In the genomic region with DNA sequence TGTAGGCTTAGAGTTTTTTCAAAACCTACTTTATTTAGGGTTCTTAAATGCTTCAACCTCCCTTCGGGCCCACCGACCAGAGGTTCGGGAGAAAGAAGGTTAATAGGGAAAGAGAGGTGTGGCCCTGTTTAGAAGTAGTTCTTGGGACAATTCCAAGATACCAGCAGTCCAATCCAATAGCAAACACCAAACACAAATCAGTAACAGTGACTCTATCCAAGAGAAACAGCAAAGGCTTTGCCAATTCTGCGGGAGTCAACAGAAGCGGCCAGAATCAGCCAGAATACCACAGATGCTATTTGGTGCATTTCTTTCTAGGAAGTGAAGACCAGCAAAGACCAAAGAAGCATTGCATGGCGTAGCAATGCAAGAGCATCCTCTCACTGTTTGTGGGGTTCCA, we compare ENCODE assay signal across 22 mouse cellular contexts.
DNase-seq lines count a peak whose midpoint lies in the region; ATAC-seq and TF ChIP-seq lines count a peak whose summit lies in the region.
"Had no signal": no experiment of that assay in that cellular context is flagged by ENCODE, and none has a peak within 500 bp of the region (broad histone marks: within the 10 kb centered on the region; RNA-seq: fewer than 3 reads in every experiment).

No protein-coding gene starts in this region.

- peaks cover 4% of the 10 kb centered on the region for H3K4me1 ChIP-seq in forebrain, embryonic 11.5 days (replicated peaks; ENCODE audit: control insufficient read depth, insufficient read depth, low read length)
- H3K4me1 ChIP-seq in forebrain, embryonic 14.5 days (ENCODE audit: control insufficient read depth, insufficient read depth, low read length), result peaks cover 12% of the 10 kb centered on the region
- H3K4me1 ChIP-seq in liver, adult 2 months (ENCODE audit: control insufficient read depth, insufficient read depth, low read length), result no peaks in the 10 kb centered on the region; the same call in 1 of the 2 replicates
- peaks cover 4% of the 10 kb centered on the region; the same call in 1 of the 2 replicates for H3K4me1 ChIP-seq in liver, postnatal 0 days (ENCODE audit: insufficient read depth)

- TF ChIP-seq CTCF in liver, adult 2 months (IDR thresholded peaks at IDR 0.05; ENCODE audit: low read depth, low read length), result no peak
- no peak for TF ChIP-seq CTCF in liver, postnatal 0 days (IDR thresholded peaks at IDR 0.05; ENCODE audit: low read depth)

- WGBS in forebrain, embryonic 11.5 days, result 98% methylated on average over 6 of the region's 6 CpGs
- 98% methylated on average over 6 of the region's 6 CpGs for WGBS in forebrain, embryonic 14.5 days
- 28% methylated on average over 6 of the region's 6 CpGs for WGBS in liver, adult 2 months
- WGBS in liver, postnatal 0 days (ENCODE audit: insufficient replicate concordance), result 87% methylated on average over 6 of the region's 6 CpGs

- no peaks in the 10 kb centered on the region for H3K9me3 ChIP-seq in forebrain, embryonic 11.5 days (ENCODE audit: control insufficient read depth, low read length)
- H3K9me3 ChIP-seq in forebrain, embryonic 14.5 days (replicated peaks; ENCODE audit: control insufficient read depth, low read length), result no peaks in the 10 kb centered on the region
- no peaks in the 10 kb centered on the region for H3K9me3 ChIP-seq in liver, postnatal 0 days (ENCODE audit: low read length)
- H3K9me3 ChIP-seq: heart, embryonic 15.5 days had no signal

- no peak overlapping the region for H3K27ac ChIP-seq in forebrain, embryonic 11.5 days (ENCODE audit: low read depth, low read length)
- H3K27ac ChIP-seq in forebrain, embryonic 14.5 days (ENCODE audit: low read depth, low read length), result no peak overlapping the region
- no peak overlapping the region for H3K27ac ChIP-seq in liver, adult 2 months (replicated peaks; ENCODE audit: insufficient read depth, low read depth, low read length)
- no peak overlapping the region for H3K27ac ChIP-seq in liver, postnatal 0 days (ENCODE audit: low read depth)
- H3K27ac ChIP-seq: forebrain, embryonic 13.5 days; hindbrain, embryonic 14.5 days; hindbrain, postnatal 0 days had no signal

- H3K79me2 ChIP-seq in liver, adult 2 months (ENCODE audit: control insufficient read depth, insufficient read depth, low read length), result no peaks in the 10 kb centered on the region

- no peak for TF ChIP-seq POLR2A in liver, adult 2 months (IDR thresholded peaks at IDR 0.05; ENCODE audit: extremely low read depth, insufficient read depth, low read length)

- H3K27me3 ChIP-seq in forebrain, embryonic 11.5 days (ENCODE audit: control insufficient read depth, insufficient read depth, low read length), result no peaks in the 10 kb centered on the region
- H3K27me3 ChIP-seq in forebrain, embryonic 14.5 days (replicated peaks; ENCODE audit: control insufficient read depth, insufficient read depth, low read length), result no peaks in the 10 kb centered on the region
- peaks cover 5% of the 10 kb centered on the region; the same call in 1 of the 2 replicates for H3K27me3 ChIP-seq in liver, adult 2 months (ENCODE audit: control insufficient read depth, insufficient read depth, low read length)
- no peaks in the 10 kb centered on the region for H3K27me3 ChIP-seq in liver, postnatal 0 days (ENCODE audit: insufficient read depth, low read length)
- H3K27me3 ChIP-seq: forebrain, embryonic 13.5 days; heart, embryonic 12.5 days; heart, embryonic 15.5 days had no signal

- ATAC-seq in forebrain, embryonic 11.5 days (replicated peaks; ENCODE audit: low FRiP score), result no peak
- ATAC-seq in forebrain, embryonic 14.5 days, result no peak
- no peak for ATAC-seq in liver, postnatal 0 days
- ATAC-seq: CD4-positive, CD25-positive, alpha-beta regulatory T cell, adult 4 months; forebrain, embryonic 13.5 days; hindbrain, postnatal 0 days; inflammation-experienced regulatory T-cells, adult 6 months; intestine, embryonic 16.5 days had no signal

- no peak overlapping the region for H3K9ac ChIP-seq in forebrain, embryonic 11.5 days (ENCODE audit: low read length)
- no peak overlapping the region for H3K9ac ChIP-seq in forebrain, embryonic 14.5 days (ENCODE audit: low read length)
- no peak overlapping the region for H3K9ac ChIP-seq in liver, adult 2 months (ENCODE audit: low read depth, low read length)
- no peak overlapping the region for H3K9ac ChIP-seq in liver, postnatal 0 days (replicated peaks)
- H3K9ac ChIP-seq: forebrain, embryonic 13.5 days; heart, embryonic 12.5 days; heart, embryonic 15.5 days; hindbrain, embryonic 14.5 days had no signal

- H3K4me3 ChIP-seq in forebrain, embryonic 11.5 days (ENCODE audit: low read depth, low read length), result no peak overlapping the region
- no peak overlapping the region for H3K4me3 ChIP-seq in forebrain, embryonic 14.5 days (ENCODE audit: low read depth, low read length)
- H3K4me3 ChIP-seq in liver, adult 2 months (ENCODE audit: insufficient read depth, low read depth, low read length), result no peak overlapping the region
- H3K4me3 ChIP-seq in liver, postnatal 0 days (ENCODE audit: low read depth, low read length), result no peak overlapping the region
- H3K4me3 ChIP-seq: forebrain, embryonic 13.5 days; heart, embryonic 12.5 days; heart, embryonic 15.5 days had no signal

- DNase-seq in forebrain, embryonic 11.5 days (ENCODE audit: low spot score), result peak; percentile 18
- no peak for DNase-seq in forebrain, embryonic 14.5 days (ENCODE audit: low spot score)
- DNase-seq in liver, adult 2 months (ENCODE audit: extremely low read depth, low read depth, low spot score), result peak; percentile 84
- DNase-seq in liver, postnatal 0 days, result no peak
- DNase-seq in adipocyte (ENCODE audit: low spot score), result peak; percentile 6
- DNase-seq in fibroblast of lung, adult 2 months (ENCODE audit: low read depth), result peak; percentile 38
- DNase-seq in adrenal gland, postnatal 10 days, result no peak
- no peak for DNase-seq in yolk sac, embryonic 10.5 days (ENCODE audit: low spot score)
- DNase-seq: adrenal gland, adult 8-10 months; cerebellum, adult 11 months; cerebellum, adult 2 months; cerebellum, adult 9-11 months; gastrocnemius, postnatal 25 days; heart, postnatal 36 days had no signal

- H3K4me2 ChIP-seq in forebrain, embryonic 11.5 days (ENCODE audit: low read depth, low read length, severe bottlenecking), result no peak overlapping the region
- no peak overlapping the region for H3K4me2 ChIP-seq in forebrain, embryonic 14.5 days (ENCODE audit: low read length)
- H3K4me2 ChIP-seq in liver, postnatal 0 days (ENCODE audit: low read depth, low read length), result no peak overlapping the region
- H3K4me2 ChIP-seq: forebrain, embryonic 13.5 days; heart, embryonic 12.5 days; heart, embryonic 15.5 days; hindbrain, embryonic 14.5 days had no signal

- TF ChIP-seq EP300 in liver, postnatal 0 days (IDR thresholded peaks at IDR 0.05; ENCODE audit: low read depth), result no peak

- no peaks in the 10 kb centered on the region for H3K36me3 ChIP-seq in forebrain, embryonic 11.5 days (ENCODE audit: control insufficient read depth, insufficient read depth, low read length)
- no peaks in the 10 kb centered on the region for H3K36me3 ChIP-seq in forebrain, embryonic 14.5 days (ENCODE audit: control insufficient read depth, insufficient read depth, low read length)
- H3K36me3 ChIP-seq in liver, adult 2 months (ENCODE audit: control insufficient read depth, insufficient read depth, low read length), result no peaks in the 10 kb centered on the region
- no peaks in the 10 kb centered on the region for H3K36me3 ChIP-seq in liver, postnatal 0 days (replicated peaks; ENCODE audit: insufficient read depth, low read length)
- H3K36me3 ChIP-seq: heart, embryonic 12.5 days; heart, embryonic 15.5 days had no signal

Comparison
In these comparisons a context has a peak if more than half of its experiments do, and no peak if none do; other contexts are left out.
1. DNase-seq: peak in forebrain, embryonic 11.5 days (single experiment), liver, adult 2 months (single experiment), adipocyte (single experiment) and fibroblast of lung, adult 2 months (single experiment); none in forebrain, embryonic 14.5 days (single experiment), liver, postnatal 0 days (single experiment), adrenal gland, postnatal 10 days (single experiment) and yolk sac, embryonic 10.5 days (single experiment).